Mouse (Mus musculus): Measurements from ENCODE around the gene Krtap5-5. TPM values are rescaled to one million over a fixed set of nuclear protein-coding genes. Genes with fewer than 3 reads are reported as not detected.

Gene Krtap5-5
- total RNA-seq, 2 experiments from 2014 or later: not detected

Other genes starting within 250 kb of the Krtap5-5 start
- gene Mob2, start 168.9 kb downstream of the Krtap5-5 start, total RNA-seq (2021): 10 to 100 TPM; 39.9 to 43.0 TPM
- 10 to 100 TPM; 29.2 to 35.4 TPM for gene Dusp8, start 134.1 kb downstream of the Krtap5-5 start, total RNA-seq (2021)
- gene Gm45618, start 109.2 kb downstream of the Krtap5-5 start, total RNA-seq (2021): not detected
- not detected for gene Gm39115, start 93.9 kb downstream of the Krtap5-5 start, total RNA-seq (2021)
- gene Gm45337, start 85.4 kb downstream of the Krtap5-5 start, total RNA-seq (2021): not detected
- not detected for gene Gm29735, start 72.9 kb downstream of the Krtap5-5 start, total RNA-seq (2021)
- gene Gm4553, start 64.2 kb downstream of the Krtap5-5 start, total RNA-seq (2021): not detected
- not detected for gene Krtap5-2, start 54.0 kb downstream of the Krtap5-5 start, total RNA-seq (2021)
- not detected for gene Gm10153, start 39.6 kb downstream of the Krtap5-5 start, total RNA-seq (2021)
- not detected for gene Krtap5-3, start 28.6 kb downstream of the Krtap5-5 start, total RNA-seq (2021)
- gene Gm7579, start 18.1 kb downstream of the Krtap5-5 start, total RNA-seq (2021): not detected
- not detected for gene Gm40460, start 11.1 kb upstream of the Krtap5-5 start, total RNA-seq (2021)
- gene Gm2431, start 28.4 kb upstream of the Krtap5-5 start, total RNA-seq (2021): not detected
- gene Gm4559, start 44.4 kb upstream of the Krtap5-5 start, total RNA-seq (2021): not detected
- not detected for gene Krtap5-1, start 67.1 kb upstream of the Krtap5-5 start, total RNA-seq (2021)
- gene Krtap5-4, start 73.6 kb upstream of the Krtap5-5 start, total RNA-seq (2021): not detected
- gene Ifitm10, start 143.8 kb upstream of the Krtap5-5 start, total RNA-seq (2021): 1 to 10 TPM; 1.7 to 2.1 TPM
- 1 to 10 TPM; 2.4 to 6.7 TPM for gene Gm49369, start 152.7 kb upstream of the Krtap5-5 start, total RNA-seq (2021)
- gene Ctsd, start 158.1 kb upstream of the Krtap5-5 start, total RNA-seq (2021): 100 to 1,000 TPM; 572 to 613 TPM
- not detected for gene Syt8, start 204.9 kb upstream of the Krtap5-5 start, total RNA-seq (2021)
- gene Tnni2, start 211.8 kb upstream of the Krtap5-5 start, total RNA-seq (2021): 1 to 10 TPM; 5.7 to 7.8 TPM
- gene Lsp1, start 230.8 kb upstream of the Krtap5-5 start, total RNA-seq (2021): 10 to 100 TPM; 63.5 to 77.2 TPM